Mouse (Mus musculus) central nervous system, embryonic 14 days (tissue): ENCODE data around the gene 2610507B11Rik. TPM values are rescaled to one million over a fixed set of nuclear protein-coding genes. Genes with fewer than 3 reads are reported as not detected.

ENCODE experiments used
- polyA plus RNA-seq: library from polyadenylated mRNA; depleted of rRNA; stranded (reverse); fragments of >200 nt; gene quantifications from 2 replicates; pipeline ENCODE4 v1.2.3, GENCODE M21; 2012; rRNA removed

Gene 2610507B11Rik
- polyA plus RNA-seq: 60.3 and 62.0 TPM in 2 replicates

DNA sequence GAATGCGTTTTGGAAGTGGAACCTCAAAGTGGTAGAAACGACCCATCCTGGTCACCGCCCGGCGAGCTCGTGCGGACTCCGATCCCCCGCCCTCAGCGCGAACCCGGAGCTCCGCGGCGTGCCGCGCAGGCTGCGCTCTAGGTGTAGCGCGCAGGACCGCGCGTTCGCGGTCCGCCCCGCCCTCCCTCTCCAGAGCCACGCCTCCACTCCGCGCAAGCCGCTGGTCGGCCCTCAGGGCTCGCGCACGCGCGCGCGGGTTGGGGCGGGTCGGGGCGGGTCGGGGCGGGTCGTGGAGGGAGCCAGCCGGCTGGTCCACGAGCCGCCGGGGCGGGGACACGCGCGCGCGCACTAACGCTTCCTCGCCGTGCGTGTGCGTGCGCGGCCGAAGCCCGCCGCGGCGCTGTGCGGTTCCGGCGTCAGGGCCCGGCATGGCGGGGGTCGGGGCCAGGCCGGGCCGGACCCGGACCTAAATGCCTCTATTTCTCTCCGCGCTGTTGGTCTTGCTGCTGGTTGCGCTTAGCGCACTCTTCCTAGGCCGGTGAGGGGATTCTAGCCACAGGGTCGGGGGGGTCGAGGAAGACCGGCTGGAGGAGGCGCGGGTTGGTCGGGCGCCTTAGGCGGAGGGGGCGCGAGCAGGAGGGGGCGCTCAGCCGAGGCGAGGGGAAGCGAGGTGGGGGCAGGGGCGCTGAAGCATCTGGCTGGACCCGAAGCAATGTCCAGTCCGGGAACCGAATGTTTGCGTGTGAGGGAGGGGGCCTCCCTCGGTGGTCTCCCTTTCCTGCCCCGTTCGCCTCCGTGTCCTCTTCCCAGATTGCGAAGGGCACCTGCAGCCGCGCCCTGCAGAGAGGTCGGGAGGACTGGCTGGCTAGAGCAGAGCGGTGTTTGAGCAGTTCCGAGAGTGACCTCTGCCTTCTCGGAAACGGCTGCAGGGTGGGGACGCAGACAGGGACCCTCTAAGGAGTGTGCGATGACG is at the start of gene 2610507B11Rik:
Gene 2610507B11Rik, plus strand, starts transcription at position 373 of the 973 bp plus-strand sequence.

DNA sequence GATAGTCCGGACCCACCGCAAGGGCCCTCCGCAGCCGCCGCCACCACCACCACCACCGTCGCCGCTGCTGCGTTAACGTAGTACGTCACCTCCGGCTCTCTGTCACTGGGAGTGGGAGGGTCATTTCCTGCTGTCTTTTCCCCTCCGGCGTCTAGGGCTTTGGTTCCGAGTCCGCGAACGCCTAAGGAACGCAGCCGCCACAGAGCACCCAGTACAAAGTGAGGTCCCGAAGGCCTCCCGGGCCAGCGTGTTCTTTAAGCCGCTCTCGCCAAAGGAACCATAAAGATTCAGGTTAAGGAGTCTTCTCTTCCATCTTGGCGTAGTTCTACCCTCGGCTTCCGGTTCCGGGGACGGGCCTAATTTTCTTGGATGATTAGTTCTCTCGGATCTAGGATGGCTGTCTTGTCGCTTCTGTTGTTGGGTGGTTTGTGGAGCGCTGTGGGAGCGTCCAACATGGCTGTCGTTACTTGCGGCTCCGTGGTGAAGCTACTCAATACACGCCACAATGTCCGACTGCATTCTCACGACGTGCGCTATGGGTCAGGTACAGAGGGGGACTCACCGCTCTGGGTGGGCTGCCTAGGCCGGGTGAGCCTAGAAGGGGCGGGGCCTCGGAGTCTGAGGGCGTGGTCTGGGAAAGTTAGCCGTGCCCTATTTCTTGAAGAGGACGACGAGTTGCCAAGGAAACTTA is 15.8 kb upstream of the 2610507B11Rik start, which contains the start of the genes Sdf2 and Supt6:
Gene Sdf2, plus strand, starts transcription at position 120 of the 691 bp plus-strand sequence.
Gene Supt6, minus strand, starts transcription at position 361 of the 691 bp plus-strand sequence.

GRCm38 (mm10) chr11:78290654-78291053 is 29.1 kb downstream of the 2610507B11Rik start, which contains the start of gene BC030499:
Gene BC030499 (plus strand): TSS chr11:78290841.

DNA sequence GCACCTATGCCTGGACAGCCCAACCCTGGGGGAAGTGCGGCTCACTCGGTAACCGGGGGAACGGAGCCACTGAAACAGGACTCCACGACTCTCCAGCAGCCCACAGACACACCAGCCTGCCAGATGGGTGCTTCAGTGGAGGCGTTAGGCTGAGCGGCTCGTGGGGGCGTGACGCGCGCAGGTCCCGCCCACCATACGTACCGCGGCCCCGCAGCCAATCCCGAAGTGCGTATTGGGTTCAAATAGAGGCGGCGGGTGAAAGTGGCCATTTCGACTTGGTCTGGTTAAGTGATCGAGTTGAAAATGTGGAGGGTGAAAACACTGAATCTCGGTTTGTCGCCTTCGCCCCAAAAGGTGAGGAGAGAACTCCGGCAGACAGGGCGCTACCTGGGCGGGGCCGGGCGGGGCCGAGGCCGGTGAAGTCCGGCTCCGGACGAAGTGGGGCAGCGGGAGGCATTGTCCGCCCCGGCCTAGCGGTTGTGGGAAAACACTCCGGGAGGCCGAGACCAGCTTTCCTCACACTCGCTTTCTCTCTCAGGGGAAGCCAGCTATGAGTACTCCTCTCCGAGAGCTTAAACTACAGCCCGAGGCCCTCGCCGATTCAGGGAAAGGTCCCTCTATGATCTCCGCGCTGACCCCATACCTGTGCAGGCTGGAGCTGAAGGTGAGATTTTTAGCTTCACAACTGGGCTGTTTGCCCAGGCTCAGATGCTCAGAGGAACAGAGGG is 40.0 kb downstream of the 2610507B11Rik start, which contains the start of gene Spag5:
Gene Spag5, plus strand, starts transcription at position 173 of the 728 bp plus-strand sequence.

DNA sequence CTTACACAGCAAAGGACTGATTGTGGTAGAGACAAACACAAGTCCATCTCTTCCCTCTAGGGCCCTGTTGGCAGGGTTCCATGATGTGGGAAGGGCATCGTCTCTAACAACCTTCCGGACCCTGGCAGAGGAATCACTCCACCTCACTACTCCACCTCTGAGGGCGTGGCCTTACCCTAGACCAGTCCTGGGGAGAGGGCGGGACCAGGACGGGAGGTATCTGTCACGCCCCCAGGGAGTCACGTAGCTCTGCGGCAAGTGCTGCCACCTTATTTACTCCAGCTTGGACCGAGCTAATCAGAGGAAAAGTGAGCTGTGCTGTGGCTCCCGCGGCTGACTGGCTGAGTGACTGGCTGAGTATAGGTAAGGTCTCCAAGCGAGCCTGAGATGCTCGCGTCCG is 61.3 kb downstream of the 2610507B11Rik start, which contains the start of gene Aldoc:
Gene Aldoc, plus strand, starts transcription at position 109 of the 400 bp plus-strand sequence.

GRCm38 (mm10) chr11:78327634-78328511 is 66.3 kb downstream of the 2610507B11Rik start, which contains the start of gene Pigs:
Gene Pigs (plus strand): TSS chr11:78328415.

Other genes with a start within 250 kb of the 2610507B11Rik start
- gene Dhrs13, start 229.5 kb upstream of the 2610507B11Rik start, polyA plus RNA-seq: 25.5 and 27.0 TPM in 2 replicates
- 96.9 and 97.0 TPM in 2 replicates for gene Flot2, start 223.8 kb upstream of the 2610507B11Rik start, polyA plus RNA-seq
- gene Eral1, start 181.4 kb upstream of the 2610507B11Rik start, polyA plus RNA-seq: 29.9 and 30.4 TPM in 2 replicates
- 24.0 and 25.4 TPM in 2 replicates for gene Fam222b, start 167.1 kb upstream of the 2610507B11Rik start, polyA plus RNA-seq
- gene Traf4, start 96.2 kb upstream of the 2610507B11Rik start, polyA plus RNA-seq: 193 and 206 TPM in 2 replicates
- gene Nek8, start 85.1 kb upstream of the 2610507B11Rik start, polyA plus RNA-seq: 12.9 and 16.0 TPM in 2 replicates
- 15.7 and 24.4 TPM in 2 replicates for gene Tlcd1, start 85.0 kb upstream of the 2610507B11Rik start, polyA plus RNA-seq
- gene Rpl23a, start 78.2 kb upstream of the 2610507B11Rik start, polyA plus RNA-seq: 2,641 and 2,838 TPM in 2 replicates
- 72.6 and 93.5 TPM in 2 replicates for gene Rab34, start 73.3 kb upstream of the 2610507B11Rik start, polyA plus RNA-seq
- 1.4 and 2.0 TPM in 2 replicates for gene Proca1, start 68.4 kb upstream of the 2610507B11Rik start, polyA plus RNA-seq
- 119 and 127 TPM in 2 replicates for gene Sdf2, start 16.0 kb upstream of the 2610507B11Rik start, polyA plus RNA-seq
- gene Supt6, start 15.8 kb upstream of the 2610507B11Rik start, polyA plus RNA-seq: 26.4 and 31.0 TPM in 2 replicates
- gene BC030499, start 29.1 kb downstream of the 2610507B11Rik start, polyA plus RNA-seq: 0.63 and 0.88 TPM in 2 replicates
- 37.0 and 49.5 TPM in 2 replicates for gene Spag5, start 39.8 kb downstream of the 2610507B11Rik start, polyA plus RNA-seq
- 106 and 132 TPM in 2 replicates for gene Aldoc, start 61.2 kb downstream of the 2610507B11Rik start, polyA plus RNA-seq
- gene Pigs, start 66.7 kb downstream of the 2610507B11Rik start, polyA plus RNA-seq: 60.2 and 69.7 TPM in 2 replicates
- 144 and 155 TPM in 2 replicates for gene Unc119, start 81.7 kb downstream of the 2610507B11Rik start, polyA plus RNA-seq
- gene Foxn1, start 124.8 kb downstream of the 2610507B11Rik start, polyA plus RNA-seq: 0.03 TPM in 1 of 2 replicates, not detected in the other
- gene Slc13a2, start 160.5 kb downstream of the 2610507B11Rik start, polyA plus RNA-seq: 0.04 TPM in 1 of 2 replicates, not detected in the other
- 10.6 and 11.7 TPM in 2 replicates for gene Slc46a1, start 203.9 kb downstream of the 2610507B11Rik start, polyA plus RNA-seq
- gene Sarm1, start 236.0 kb downstream of the 2610507B11Rik start, polyA plus RNA-seq: 35.2 and 38.7 TPM in 2 replicates
- 84.3 and 85.8 TPM in 2 replicates for gene Vtn, start 237.3 kb downstream of the 2610507B11Rik start, polyA plus RNA-seq
- 0.23 and 0.37 TPM in 2 replicates for gene Sebox, start 241.7 kb downstream of the 2610507B11Rik start, polyA plus RNA-seq